Mouse (Mus musculus): ENCODE results near the gene Jmjd6.

- TF ChIP-seq USF1 (IDR thresholded peaks at IDR 0.05; ENCODE audit: low read depth, low read length) (no peak), CTCF (conservative IDR thresholded peaks at IDR 0.05 in 1 of 2, IDR thresholded peaks at IDR 0.05 in 1 of 2; ENCODE audit: low read depth in 2 of 2, low read length in 2 of 2) (no peak), MEF2A (IDR thresholded peaks at IDR 0.05; ENCODE audit: borderline replicate concordance, low read depth, low read length) (no peak), HCFC1 (IDR thresholded peaks at IDR 0.05; ENCODE audit: low read depth, low read length) (no peak), CHD2 (IDR thresholded peaks at IDR 0.05; ENCODE audit: low read length) (no peak), BHLHE40 (IDR thresholded peaks at IDR 0.05; ENCODE audit: low read depth, low read length) (no peak), ETS1 (conservative IDR thresholded peaks at IDR 0.05; ENCODE audit: low read depth, low read length) (no peak), CHD1 (IDR thresholded peaks at IDR 0.05; ENCODE audit: low read depth, low read length) (no peak), POLR2A (IDR thresholded peaks at IDR 0.05; ENCODE audit: low read depth, low read length) (peak; percentile 99)
These were observed 9.8 kb upstream of the Jmjd6 start, which contains the start of gene Srsf2 for GRCm38 (mm10) chr11:116852891-116853511.

Data from CH12.LX (cell line).